Mouse (Mus musculus) cerebellum, adult 2 months (tissue): ENCODE data around the gene Serpina3i.

Experiments used
- CTCF ChIP-seq: fragments of 200-500 bp; IDR thresholded peaks from 2 replicates; pipeline ENCODE4 v1.5.1; 2011; ENCODE audit warnings: low read depth, mild to moderate bottlenecking, control low read depth, low read length, moderate library complexity, borderline replicate concordance; ENCODE audit not compliant: insufficient read depth
- POLR2A ChIP-seq: fragments of 200-500 bp; IDR thresholded peaks from 2 replicates; pipeline ENCODE4 v1.6.1; 2011; ENCODE audit warnings: low read length, control low read depth, borderline replicate concordance; ENCODE audit not compliant: insufficient read depth

DNA sequence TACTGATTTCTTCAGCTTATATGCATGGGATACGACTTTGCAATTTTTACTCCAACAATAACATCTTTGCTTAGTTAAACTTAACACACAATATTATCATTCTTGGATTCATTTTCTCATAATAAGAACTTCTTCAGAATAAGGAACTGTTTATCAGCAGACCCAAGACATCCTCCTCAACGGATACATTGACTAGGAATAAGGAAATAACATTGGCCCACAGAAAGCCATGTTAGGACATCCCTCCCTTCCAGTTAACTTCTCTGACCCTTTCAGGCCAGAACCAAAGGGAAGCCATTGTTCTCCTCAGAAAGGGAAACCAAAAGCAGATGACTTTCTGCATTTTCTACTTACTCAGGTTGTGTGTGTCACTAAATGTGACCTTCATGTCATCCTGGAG is 32.2 kb upstream of the Serpina3i start:
- TF ChIP-seq CTCF (no peak), POLR2A (no peak)
